Mouse (Mus musculus) frontal cortex, adult (tissue): Measurements from ENCODE around the gene Fastkd5.

Experiments
- ATAC-seq: cut with Nextera tagmentation; 2 replicates; pipeline ENCODE4 v1.9.2; 2017; ENCODE audit warnings: mild to moderate bottlenecking, moderate library complexity, mixed read lengths; ENCODE audit not compliant: low TSS enrichment

Gene Fastkd5

DNA sequence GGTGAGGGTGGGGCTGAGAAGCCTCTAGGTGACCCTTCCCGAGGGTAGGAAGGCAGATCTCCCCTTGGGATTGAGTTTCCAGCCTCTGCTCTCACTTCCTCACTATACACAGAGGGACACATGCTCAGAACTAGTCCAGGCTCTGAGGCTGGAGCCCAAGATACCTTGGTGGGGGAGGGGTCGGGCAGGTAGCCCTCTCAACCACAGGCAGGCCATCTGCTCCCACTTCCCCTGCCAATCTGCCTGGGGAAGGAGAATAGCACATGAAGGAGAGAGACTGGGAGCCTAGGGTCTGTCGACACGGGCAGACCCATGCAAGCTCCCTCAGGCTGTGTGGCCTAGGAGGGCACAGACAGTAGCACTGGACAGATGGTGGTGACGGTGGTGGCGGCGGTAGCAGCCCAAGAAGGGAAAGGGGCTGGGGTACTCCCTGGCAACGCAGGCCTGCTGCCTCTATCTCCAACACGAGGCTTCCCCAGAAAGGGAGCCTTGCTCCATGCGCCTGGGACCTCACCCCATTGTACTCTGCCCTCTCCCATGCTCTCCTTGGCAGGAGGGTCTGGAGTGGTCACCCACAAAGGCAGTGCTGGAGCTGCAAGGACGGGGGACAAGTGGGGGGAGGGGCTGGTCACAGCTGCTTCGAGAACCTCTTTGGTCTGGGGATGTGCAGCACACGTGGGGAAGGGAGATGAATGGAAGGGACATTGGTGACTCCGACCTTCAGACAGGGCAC is 4.3 kb upstream of the Fastkd5 start:
- no peak for ATAC-seq

DNA sequence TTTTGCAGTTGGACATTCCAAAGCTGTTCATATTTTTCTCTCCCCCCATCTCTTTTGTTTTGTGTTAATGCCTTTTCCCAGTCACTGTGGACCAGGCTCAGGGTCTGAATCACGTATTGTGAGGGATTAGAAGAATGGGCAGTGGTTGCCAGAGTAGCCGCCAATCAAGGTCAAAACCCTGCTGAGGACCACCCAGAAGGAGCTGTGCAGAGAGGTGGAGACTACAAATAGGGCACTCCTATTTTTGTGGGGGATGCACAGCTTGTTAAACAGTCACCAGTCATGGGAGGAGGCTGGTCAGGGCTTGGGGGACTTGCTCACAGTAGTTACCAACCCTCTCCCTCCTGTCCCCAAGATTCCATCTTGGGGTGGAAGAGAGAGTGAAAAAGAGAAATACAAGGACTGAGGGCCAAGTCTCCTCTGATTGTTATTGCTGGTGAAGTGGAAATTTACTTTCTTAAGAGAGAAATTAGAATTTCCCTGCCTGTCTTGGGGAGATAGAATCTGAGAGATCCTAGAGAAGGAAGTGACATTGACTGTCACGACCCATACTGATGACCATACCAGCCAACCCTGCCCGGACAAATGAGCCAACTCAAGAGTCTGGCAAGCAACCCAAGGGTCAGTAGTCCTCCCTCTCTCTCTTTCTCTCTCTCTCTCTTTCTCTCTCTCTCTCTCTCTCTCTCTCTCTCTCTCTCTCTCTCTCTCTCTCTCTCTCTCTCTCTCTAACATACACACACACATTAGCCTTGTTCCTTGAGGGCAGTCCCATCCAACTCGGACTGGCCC is 3.3 kb upstream of the Fastkd5 start:
- ATAC-seq, result no peak

DNA sequence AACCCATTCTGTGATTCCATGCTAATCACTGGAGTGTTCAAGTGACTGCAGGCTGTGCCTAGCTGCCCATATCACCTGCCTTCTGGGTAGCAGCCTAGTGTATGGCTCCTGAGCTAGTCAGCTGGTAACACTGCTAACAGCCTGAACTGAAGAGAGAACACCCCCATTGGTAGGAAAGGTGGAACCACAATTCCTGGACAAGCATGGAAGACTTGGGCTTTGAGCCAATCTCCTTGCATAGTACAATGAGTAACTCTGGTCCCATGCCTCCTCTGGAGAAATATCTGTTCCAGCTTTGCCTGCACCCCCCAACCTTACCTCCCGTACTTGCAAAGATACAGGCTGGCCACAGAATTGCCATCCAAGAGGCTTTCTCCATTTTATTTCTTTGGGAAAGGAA is 2.6 kb upstream of the Fastkd5 start:
- ATAC-seq, result peak; percentile 31

DNA sequence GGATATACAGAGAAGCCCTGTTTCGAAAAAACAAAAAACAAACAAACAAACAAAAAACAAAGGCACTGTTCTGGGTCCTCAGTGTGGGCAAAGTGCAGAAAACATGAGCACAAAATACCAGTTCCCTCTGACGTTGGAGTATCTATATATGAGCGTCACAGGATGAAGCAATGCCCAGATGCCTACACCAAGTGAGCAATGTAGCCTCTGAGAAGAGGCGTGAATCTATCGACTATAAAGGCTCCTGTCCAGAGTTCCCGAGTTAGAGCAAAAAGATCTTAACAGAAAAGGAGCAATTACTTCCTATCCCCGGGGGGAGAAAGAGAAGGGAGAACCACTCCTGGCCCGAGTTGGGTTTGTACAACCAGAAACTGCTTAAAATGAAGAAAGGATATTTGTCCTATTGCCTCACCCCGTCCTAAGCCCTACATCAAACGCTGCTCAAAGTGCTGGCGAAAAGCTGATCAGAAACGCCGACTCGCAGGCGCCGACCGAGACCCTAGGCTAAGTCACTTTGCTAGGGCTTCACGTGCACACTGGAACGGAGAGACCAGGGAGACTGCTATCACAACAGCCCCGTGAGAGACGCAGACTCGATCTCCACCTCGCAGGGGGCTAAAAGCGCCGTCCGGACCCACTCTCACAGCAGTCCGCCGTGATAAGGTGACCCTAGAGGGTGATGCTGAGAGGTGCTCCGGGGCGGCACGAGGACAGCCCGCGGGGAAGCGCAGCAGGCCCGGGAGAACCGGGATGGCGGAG is 568 bp downstream of the Fastkd5 start:
- peak; percentile 24; the same call in 1 of the 2 replicates for ATAC-seq

DNA sequence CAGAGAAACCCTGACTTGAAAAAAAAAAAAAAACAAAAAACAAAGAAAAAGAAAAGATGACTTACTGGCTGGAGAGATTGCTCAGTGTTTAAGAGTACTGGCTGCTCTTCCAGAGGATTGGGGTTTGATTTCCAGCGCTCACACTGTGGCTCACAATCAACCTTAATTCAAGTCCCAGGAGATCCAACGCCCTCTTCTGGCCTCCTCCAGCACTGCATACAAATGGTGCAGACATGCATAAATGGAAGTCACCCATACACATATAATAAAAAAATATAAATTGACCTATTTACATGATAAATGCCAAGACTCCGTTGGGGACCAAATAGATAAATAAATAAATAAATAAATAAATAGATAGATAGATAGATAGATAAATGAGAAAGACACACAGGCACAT is 1.4 kb downstream of the Fastkd5 start:
- no peak for ATAC-seq

DNA sequence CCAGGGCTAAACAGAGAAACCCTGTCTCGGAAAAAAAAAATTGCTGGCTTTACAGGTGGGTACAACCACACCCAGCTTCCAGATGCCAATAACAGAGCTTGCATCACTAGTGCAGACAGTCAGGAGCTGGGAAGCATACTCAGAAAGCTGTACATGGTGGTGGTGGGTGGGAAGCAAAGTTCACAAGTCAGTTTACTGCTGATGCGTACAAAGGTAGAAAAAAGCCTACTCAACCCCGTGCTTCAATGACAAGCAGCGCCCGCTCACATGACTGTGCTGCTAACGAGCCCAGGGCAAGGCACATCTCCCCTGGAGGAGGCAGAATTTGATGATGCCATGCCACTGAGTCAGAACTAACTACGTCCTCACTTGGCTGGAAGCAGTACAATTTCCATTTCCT is 10.9 kb downstream of the Fastkd5 start:
- ATAC-seq, result no peak

DNA sequence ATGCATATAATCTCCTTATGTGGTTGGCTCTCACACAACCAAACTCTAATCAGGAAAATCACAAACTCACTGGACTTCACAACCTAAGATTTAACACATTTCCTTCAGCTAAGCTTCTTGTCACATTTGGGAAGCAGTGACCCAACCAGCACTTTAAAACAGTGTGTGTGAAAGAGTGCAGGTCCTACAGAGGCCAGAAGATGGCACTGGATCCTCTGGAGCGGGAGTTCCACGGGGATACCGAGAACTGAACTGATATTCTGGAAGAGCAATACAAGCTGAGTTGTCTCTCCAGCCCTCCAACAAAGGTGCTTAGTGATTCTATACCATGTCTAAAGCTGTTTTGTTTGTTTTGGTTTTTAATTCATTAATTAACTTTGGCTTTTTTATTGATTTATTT is 16.7 kb downstream of the Fastkd5 start:
- no peak for ATAC-seq

DNA sequence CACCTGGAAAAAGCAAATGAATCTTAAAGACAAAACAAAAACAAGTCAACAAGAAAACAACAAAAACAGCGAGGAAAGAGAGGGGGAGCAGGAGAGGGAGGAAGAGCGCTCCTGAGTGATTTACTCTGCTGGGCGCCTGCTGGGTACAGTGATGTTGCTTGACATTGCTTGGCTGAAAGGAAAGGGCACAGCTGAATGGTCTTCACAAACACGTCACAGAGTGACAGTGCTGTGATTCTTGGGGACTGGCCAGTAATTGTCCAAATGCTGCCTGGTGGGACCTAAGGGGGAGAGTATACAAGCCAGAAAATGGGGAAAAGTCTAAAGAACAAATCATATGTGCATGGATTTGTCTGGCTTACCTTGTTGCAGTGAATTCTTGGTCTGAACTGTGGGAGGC is 27.6 kb downstream of the Fastkd5 start:
- ATAC-seq, result no peak

DNA sequence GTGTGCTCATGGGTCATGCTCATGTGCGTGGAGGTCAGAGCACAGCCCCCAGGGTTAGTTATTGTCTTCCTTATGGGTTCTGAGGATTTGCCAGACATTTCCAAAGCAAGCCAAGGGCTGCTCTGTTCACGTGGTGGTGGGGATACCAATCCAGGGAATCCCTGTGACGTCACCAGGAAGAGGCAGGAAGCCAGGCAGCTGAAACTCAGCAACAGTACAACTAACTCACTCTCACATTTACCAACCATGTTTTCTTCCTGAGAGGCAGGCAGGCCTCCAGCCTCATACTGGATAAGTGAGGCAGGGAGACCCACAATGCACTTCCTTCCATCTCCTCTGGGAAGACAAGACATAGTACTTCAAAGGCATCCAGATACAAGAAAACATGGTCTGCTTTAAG is 31.4 kb downstream of the Fastkd5 start:
- ATAC-seq, result no peak

DNA sequence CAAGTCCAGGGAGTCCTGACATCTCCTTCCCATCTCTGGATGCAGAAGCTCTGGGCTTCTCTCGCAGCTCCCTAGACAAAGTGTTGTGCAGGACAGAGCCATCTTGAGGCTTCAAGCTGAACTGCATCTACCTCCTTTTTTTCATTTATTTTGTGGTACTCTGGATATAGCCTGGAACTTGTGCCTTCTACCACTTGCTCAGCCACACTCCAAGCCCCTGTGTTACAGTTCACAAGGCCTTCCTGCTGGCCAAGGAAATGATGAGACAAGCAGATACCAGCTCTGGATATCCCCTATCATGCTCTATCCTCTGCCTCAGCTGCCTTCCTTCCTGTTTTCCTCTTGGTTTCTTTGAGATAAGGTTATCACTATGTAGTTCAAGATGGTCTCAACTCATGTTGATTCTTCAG is 32.2 kb downstream of the Fastkd5 start:
- ATAC-seq, result peak; percentile 85

DNA sequence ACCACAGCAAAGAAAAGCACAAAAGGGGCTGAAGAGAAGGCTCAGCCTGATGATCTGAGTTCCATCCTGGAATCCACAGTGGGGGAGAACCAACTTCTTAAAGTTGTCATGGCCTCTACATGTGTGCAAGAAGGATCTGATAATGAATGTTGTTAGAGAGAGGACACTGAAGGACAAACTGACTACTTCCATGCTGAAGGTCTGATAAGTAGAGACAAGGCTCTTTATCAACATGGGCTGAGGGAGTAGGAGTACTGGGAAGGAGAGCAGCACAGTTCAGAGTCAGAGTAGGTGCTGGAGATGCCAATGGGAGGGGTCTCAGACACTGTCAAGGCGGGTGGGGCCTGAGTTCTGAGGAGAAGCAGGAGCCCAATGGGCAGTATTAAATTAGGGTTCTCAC is 34.2 kb downstream of the Fastkd5 start:
- no peak for ATAC-seq

DNA sequence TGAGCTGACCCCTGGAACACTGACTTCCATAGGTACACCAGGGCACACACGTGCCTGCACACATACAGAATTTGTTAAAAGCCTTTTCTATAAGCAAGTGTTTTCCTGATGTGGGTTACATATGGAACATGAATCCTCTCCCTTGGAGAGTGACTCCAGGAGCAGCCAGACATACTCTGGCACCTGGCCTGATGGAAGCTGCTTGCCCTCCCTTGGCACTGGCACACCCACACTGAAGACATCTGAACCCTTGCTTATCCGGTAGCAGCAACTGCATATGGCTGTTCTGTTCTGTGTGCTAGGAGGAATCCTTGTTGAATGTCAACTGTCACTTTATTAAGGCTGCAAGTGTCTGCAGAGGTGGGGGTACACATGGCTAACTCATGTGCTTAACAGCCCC is 38.8 kb downstream of the Fastkd5 start:
- ATAC-seq, result no peak

DNA sequence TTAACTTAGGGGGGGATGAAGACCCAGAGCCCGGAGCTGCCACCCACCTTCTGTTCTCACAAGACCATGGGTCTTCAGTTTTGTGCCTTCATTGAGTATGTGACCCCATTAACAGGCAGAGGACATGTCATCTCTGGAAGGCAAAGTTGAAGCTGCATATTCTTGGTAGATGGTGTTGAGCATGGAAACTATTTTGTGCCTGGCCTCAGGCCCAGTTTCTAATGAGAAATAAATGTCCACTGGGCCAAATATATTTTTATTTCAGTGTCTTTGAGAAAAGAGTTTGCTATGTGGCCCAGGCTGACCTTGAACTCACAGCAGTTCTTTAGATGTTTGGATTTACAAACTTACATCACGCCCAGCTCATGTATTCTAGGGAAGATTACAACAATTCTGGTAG is 40.1 kb downstream of the Fastkd5 start:
- no peak for ATAC-seq

DNA sequence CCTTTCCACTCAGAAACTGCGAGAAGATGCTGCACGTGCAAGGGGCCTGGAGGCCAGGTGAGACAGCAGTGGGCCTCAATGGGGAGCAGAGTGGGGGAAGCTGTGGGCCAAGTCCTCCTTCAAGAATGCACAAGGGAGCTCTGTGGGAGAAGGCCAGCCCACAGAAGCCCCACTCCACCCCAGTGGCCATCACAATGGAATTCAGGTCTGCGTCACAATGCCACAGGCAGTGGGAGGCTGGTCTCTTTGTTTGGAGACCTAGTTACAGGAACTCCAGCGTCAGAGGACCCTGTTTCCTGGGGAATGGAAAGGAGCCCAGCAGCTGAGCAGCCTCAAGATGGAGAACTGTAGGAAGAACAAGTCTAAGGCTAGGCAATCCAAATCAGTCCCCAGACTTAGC is 40.7 kb downstream of the Fastkd5 start:
- ATAC-seq, result no peak

DNA sequence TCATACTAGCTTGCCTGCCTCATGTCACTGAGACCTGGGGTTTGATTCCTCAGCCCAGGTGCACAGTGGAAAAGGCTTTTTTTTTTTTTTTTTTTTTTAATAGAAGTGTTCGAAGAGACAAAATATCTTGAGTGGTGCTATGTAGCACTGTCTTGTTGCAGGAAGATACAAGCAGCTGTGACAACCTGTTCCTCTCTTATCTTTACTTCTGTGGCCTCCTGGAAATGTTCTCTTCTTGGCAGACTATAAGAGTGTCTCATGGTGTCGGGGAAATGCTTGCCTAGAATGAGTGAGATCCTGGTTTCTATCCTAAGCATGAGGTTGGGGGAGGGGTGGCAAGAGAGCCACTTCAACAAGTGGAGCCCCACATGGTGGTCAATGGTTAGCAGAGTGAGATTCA is 41.5 kb downstream of the Fastkd5 start:
- ATAC-seq, result no peak

DNA sequence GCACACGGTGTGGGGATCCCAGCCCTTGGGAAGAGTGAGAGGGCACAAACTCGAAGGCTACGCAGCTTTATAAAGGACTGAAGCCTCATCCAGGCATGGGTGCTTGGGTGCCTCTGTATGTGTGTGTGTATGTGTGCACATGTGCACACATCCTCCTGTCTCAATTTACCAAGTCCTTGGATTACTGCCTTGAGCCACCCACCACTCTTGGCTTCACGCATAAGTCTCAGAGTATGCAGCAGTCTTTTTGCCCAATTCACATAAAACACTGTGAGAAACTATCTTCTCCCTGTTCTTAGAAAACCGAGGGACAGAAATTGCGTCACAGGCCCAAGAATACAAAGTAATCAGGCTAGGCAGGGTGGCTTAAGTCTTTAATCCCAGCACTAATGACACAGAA is 43.8 kb downstream of the Fastkd5 start:
- ATAC-seq, result peak; percentile 80

DNA sequence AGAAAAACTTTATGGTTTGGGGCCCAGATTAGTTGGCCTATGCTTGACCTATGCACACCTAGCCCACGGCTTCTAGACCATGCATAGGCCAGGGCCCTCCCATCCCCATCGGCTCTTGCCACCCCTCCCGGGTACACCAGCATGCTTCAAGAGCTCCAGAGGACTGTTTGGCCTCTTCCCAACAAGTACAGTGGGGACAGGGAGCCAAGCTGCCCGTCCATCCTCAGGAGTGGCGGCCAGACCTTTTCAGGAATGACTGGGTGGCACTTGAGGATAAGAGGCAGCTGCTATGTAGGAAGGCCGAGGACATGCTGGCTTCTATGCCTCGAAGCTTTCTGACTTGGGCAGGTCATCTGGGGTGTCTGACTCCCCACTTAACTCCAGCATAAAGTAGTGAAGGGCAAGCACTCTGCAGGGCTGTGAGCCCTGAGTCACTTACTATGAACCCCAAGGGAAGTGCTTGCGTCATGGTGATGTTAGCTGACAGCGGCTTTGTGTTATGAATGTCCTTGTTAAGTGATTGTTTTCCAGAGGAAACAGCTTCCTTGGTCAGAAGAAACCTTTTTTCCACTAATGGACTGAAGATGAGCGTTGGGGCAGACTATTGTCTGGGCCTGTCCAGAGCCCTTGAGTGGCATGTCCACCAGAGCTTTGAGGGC is 45.8 kb downstream of the Fastkd5 start:
- no peak for ATAC-seq

DNA sequence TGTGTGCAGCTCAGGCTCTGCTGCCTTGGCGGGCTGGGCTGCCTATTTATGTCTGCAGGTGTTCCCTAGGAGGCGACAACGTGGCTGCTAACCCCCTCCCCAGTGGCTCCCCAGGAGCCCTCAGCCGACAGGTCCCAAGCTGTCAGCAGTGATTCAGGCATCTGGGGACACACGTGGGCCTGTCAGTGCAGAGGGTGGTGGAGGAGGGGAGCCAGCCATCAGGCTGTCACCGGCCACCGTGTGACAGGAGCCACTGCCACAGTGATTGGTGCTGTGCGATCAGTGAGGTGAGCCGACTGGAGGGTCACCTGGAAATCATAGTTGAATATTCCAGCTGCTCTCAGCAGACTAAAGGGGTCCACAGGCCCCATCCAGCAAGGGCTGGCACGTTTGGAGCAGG is 47.3 kb downstream of the Fastkd5 start, which contains the start of gene Avp:
Gene Avp, minus strand, starts transcription at position 3 of the 400 bp plus-strand sequence.
- no peak for ATAC-seq

DNA sequence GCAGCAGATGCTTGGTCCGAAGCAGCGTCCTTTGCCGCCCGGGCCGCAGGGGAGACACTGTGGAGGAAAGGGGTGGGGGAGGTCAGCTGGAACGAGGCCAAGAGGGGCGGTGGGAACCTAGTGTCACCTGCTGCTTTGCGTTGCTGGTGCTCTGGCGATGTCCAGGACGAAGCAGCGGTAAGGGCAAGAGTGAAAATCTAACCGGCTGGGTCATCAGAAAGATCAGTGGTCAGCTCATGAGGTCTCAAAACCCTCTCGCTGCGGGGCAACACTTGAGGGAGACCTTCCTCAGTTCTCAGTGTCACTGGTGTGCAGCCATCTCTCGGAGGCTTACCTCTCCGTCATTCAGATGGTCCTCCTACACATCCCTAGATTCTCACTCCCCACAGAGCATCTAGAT is 48.6 kb downstream of the Fastkd5 start:
- ATAC-seq, result no peak

DNA sequence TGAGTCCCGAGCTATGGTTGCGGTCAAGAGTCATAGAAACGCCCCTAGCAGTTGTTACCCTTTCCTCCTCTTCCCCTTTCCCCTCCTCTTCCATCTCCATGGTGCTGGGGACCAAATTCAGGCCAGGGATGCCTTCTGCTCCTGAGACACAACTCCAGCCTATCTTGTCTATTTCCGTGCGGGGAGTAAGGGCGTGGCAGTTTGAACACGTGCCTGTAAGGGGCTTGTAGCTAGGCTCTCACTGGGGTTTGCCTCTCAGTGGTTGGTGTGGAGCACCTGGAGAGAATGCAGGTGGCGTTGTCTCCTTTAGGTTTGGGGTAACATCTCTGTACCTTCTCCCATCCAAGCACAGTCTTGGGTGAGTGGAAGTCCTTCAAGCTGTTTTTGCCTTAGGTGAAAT is 50.0 kb downstream of the Fastkd5 start:
- ATAC-seq, result no peak

DNA sequence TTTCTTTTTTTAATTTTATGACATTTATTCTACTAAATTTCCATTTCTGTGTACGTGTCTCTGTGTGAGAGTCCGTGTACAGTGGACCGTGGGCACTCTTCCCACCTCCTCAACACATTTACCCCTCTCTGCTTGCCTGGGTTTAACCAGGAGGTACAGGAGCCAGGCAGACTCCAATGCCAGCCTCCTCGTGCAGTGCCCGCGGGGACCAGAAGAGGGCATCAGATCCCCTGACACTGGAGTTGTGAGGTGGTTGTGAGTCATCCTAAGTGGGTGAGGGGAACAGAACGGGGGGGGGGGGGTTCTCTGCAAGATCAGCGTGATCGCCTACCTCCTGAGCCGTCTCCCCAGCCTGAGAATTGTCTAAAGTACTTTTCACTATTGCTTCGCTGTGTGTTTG is 51.7 kb downstream of the Fastkd5 start:
- peak; percentile 70; the same call in 1 of the 2 replicates for ATAC-seq

DNA sequence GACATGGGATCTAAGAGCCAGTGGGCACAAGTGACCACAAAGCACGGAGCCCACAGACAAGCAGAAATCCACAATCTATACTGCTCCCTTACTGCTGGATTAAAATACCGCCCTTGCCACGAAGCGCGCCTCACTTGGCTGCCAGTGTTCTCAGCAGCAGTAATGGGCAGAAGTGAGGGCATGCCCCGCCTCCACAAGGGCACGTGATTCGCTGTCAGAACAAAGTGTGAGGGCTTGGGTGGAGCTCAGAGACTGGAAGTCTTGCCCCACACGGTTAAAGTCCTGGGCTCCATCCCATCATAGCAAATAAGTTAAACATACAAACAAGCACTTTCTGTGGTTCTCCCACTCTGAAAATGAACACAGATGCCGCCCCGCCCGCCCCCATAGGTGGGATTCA is 52.2 kb downstream of the Fastkd5 start:
- no peak for ATAC-seq
